Mouse (Mus musculus): ENCODE results near the gene Papolb.
A peak's percentile ranks its signal among the peaks of the same experiment; 100 is the strongest.

Papolb gene

GRCm38 (mm10) chr5:142529915-142530314 is at the start of gene Papolb:
Gene Papolb (minus strand): TSS chr5:142530076.
- DNase-seq (ENCODE audit: low read depth, low spot score): no peak

DNA sequence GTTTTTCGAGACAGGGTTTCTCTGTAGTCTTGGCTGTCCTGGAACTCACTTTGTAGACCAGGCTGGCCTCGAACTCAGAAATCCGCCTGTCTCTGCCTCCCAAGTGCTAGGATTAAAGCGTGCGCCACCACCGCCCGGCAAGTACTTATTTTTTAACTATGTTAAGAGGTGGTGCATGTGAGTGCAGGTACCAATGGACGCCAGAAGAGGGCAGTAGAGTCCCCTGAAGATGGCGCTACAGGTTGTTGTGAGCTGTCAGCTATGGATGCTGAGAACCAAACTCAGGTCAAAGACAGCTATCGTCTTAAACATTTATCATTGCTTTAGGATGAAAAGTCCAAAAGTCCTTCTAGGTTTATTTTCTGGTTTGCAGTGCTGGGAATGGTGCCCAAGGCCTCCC is 48.3 kb upstream of the Papolb start:
- no peak for DNase-seq (ENCODE audit: low read depth, low spot score)

GRCm38 (mm10) chr5:142576832-142577231 is 47.0 kb upstream of the Papolb start:
- DNase-seq (ENCODE audit: low read depth, low spot score): no peak

GRCm38 (mm10) chr5:142574323-142575057 is 44.6 kb upstream of the Papolb start:
- DNase-seq (ENCODE audit: low read depth, low spot score): no peak

DNA sequence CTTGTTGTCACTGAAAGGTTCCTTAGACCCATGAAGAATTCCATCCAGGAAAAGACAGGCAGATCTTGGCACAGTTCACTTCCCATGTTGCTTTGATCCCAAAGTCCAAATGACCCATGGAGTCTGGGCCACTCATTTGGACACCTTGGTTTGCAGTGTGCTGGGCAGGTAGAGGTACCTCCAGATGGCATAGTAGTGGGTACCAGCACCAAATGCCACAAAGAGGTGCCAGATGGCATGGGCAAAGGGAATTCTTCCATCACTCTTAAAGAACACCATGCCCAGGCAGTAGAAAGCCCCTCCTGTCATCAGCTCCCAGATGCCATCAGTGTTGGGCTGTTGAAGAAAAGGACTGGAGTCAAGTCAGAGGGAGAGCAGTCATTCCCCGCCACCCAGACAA is 34.7 kb upstream of the Papolb start:
- DNase-seq (ENCODE audit: low read depth, low spot score): no peak

DNA sequence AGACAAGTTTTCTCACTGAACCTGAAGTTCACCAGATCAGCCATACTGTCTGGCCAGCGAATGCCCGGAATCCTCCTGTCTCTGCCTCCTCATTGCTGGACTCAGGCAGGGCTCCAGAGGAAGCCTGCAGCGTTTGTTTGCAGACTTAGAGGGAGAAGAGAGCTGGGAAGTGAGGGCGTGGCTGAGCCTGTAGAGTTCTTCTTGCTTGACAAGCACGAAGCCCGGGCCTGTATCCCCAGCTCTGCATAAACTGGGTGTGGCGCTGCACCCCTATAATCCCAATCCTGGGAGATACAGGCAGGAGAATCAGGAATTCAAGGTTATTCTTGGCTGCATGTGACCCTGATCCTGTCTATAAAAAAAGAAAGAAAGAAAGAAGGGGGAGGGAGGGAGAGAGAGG is 30.4 kb upstream of the Papolb start:
- no peak for DNase-seq (ENCODE audit: low read depth, low spot score)

- DNase-seq (ENCODE audit: low read depth, low spot score): peak; percentile 67
Observed at GRCm38 (mm10) chr5:142557397-142558067, 27.7 kb upstream of the Papolb start.

DNA sequence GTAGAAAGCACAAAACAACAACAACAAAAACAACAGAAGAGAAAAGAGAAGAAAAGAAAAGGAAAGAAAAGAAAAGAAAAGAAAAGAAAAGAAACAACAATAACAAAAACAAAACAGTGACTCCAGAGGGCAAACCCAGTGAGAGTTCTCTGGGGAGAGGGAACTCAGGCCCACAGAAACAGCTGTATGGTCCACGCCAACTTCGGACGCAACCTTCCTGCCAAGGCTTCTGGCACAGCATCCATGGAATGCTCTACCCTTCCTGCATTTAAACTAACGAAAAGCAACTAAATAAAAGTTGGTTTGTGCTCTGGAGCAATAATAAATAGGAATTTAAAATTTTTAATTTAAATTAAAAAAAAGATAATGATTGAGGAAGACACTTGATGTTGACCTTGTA is 26.8 kb upstream of the Papolb start:
- no peak for DNase-seq (ENCODE audit: low read depth, low spot score)

GRCm38 (mm10) chr5:142555866-142556265 is 26.0 kb upstream of the Papolb start:
- no peak for DNase-seq (ENCODE audit: low read depth, low spot score)

DNA sequence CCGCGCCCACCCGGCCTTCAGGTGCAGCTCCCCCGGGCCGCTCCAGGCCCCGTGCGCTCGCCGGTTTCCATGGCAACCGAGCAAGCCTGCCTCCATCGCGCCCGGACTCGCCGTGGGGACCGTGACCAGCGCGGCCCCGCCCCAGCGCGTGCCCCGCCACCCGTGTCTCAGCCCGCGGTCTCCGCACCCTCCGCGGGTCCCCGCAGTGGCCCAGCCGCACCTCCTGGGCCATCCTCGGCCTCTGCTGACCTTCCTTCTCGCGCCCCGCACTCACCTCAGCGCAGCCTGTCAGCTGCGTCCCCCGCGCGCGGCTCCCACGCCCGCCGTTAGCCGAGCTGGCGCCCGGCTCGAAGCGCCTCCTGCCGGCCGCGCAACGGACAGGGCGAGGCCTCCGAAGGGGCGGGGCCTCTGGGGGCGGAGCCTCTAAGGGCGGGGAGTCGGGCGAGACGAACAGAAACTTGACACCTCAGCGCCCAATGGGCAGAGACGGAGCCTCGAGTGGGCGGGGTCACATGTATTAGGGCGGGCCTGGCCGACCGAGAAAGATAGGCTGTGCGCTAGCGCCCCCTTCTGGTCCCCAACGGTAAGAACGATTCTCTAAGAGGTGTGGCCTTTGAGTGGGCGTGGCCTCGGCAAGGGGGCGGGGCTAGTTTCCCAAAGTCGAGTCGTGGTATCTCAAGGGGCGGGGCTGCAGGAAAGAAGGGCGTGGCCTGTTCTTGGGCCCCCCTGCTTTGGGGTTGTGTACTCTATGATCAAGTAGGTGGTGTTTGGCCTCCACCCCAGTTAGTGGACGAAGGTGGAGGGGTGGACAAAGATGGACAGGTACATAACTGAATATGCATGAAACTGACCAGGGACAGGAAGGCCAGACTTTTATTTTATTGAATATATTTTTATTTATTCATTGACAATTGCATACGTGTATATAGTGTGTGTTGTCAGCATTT is 21.1 kb upstream of the Papolb start, which contains the start of gene Radil:
Gene Radil, minus strand, starts transcription at position 393 of the 947 bp plus-strand sequence.
- DNase-seq (ENCODE audit: low read depth, low spot score): peak; percentile 97

DNA sequence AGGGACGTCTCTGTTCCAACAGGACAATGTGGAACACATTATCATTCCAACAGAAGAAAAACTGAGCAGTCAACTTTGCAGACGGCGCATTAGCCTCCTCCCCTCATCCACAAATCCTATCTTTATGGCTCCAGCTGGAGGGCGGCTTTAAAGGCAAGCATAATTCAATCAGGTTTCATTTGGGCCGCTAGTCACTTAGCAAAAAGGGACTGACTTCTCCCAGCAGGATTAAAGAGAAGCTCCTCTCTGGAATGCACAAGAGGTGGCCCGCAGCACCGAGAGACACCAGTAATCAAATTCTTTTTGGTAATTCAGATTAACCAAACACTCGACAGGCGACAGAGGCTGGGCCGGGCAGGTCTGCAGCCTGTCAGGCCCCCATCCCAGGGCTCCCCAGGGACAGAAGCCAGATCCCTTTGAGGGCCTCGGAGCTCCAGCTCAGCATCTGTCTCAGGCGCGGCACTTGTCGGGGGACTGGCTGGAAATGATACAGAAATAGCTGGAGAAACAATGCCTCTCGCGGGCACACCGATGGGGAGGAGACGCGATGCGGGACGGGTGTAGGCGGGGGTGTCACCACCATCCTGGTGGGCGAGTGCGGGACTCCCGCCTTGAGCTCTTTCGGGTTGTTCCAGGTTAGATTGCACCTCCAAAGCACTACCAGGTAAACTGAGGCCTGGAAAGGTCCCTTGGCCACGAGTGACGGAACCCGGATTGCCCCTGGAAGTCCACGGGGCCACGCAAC is 20.3 kb upstream of the Papolb start:
- DNase-seq (ENCODE audit: low read depth, low spot score): no peak

GRCm38 (mm10) chr5:142549441-142549840 is 19.6 kb upstream of the Papolb start:
- no peak for DNase-seq (ENCODE audit: low read depth, low spot score)

- no peak for DNase-seq (ENCODE audit: low read depth, low spot score)
Observed at GRCm38 (mm10) chr5:142547066-142547465, 17.2 kb upstream of the Papolb start.

GRCm38 (mm10) chr5:142546344-142546743 is 16.5 kb upstream of the Papolb start:
- no peak for DNase-seq (ENCODE audit: low read depth, low spot score)

DNA sequence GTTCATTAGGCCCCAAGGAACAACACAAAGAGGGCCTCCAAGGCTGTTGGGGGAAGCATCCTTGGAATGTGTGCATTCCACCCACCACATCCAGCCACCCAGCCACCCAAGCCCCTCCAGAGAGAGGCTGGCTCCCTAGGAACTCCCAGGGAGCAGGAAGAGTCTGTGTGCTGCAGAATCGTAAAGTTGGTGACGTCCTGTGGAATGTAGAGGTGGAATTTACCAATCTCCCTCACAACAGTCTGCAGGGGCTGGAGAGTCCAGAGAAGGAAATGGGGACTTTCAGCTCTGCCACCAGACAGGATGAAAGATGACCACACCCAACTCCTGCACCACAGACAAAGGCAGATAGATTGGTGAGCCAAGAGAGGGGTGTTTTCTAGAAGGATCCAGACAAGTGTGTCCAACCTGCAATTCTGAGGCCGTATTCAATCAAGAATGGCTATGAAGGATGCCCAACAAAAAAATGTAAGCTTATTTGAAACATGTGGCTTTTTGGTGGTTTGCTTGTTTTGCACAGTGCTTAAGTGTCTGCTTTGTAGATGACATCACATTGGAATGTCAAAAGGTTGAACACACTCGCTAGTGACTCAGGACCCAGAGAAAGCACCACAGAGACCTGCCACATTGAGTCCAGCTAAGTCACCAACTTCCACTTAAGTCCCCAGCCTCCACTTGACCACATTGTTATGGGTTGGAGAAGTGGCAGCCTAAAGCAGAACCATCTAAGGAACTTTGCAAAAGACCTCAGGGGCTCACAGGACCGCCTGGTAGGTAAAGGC is 15.3 kb upstream of the Papolb start:
- DNase-seq (ENCODE audit: low read depth, low spot score): no peak

DNA sequence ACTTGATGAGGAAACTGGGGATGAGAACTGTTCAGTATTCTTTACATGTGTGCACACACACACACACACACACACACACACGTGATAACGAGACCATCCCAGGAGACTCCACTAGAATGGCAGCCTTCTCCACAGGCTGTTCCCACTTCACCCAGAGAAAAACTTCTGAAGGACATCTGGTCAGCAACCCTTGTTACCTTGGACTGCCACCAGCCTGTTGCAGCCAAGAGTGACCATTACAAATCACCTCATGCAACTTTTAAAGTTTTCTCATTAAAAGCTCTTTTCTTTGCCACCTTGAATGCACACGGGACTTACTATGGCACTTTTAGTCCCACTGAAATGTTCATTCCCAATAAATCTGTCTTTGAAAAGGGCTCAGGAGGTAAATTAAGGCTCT is 7.4 kb upstream of the Papolb start:
- DNase-seq (ENCODE audit: low read depth, low spot score): no peak

- no peak for DNase-seq (ENCODE audit: low read depth, low spot score)
Observed at GRCm38 (mm10) chr5:142535388-142535787, 5.5 kb upstream of the Papolb start.

GRCm38 (mm10) chr5:142524711-142525464 is 5.0 kb downstream of the Papolb start:
- no peak for DNase-seq (ENCODE audit: low read depth, low spot score)

DNA sequence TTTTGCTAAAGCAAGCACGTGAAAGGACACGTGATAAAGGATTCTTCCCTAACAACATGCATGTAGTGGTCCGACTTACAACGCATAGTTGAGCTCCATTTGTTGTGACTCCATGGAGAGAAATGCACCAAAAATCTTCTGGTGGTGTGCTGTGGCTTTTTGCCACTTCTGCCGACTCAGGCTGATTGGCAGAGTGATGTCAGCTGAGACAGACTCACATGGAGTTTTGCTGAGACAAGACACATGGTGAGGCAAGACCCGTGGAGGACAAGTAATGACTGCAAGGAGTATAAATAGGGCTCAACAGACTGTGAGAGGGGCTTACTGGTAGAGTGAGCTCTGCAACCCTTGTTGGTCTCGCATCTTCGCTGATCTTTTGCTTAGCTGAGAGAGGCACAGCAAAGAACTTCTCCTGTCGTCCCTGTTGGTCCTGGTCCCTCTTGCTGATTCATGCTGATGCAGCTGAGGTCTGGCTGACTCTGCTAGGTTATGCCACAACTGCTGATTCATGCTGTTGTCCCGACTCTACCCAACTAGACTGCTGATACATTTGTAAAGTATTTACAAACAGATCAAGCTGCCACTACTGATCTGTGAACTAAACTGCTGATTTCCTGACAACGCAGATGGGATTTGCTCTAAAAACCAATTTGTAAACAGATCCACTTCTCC is 8.5 kb downstream of the Papolb start:
- no peak for DNase-seq (ENCODE audit: low read depth, low spot score)
